Mouse (Mus musculus) stomach, embryonic 14.5 days (tissue): ENCODE results near the gene Vkorc1l1. TPM values are rescaled to one million over a fixed set of nuclear protein-coding genes. Genes with fewer than 3 reads are reported as not detected.
A peak's percentile ranks its signal among the peaks of the same experiment; 100 is the strongest.

ENCODE experiments used
- ATAC-seq: fragments of 200-750 bp; cut with Nextera tagmentation; 2 replicates; pipeline ENCODE4 v1.8.0; 2017; ENCODE audit warnings: low read depth, moderate TSS enrichment; ENCODE audit not compliant: insufficient number of reproducible peaks, insufficient read depth, low FRiP score
- H3K27ac ChIP-seq: fragments of 300-500 bp; sonication (generic); 2 replicates; pipeline ENCODE4 v1.5.1; 2014; ENCODE audit warnings: mild to moderate bottlenecking, low read length, moderate library complexity, mixed read lengths
- H3K27me3 ChIP-seq: fragments of 300-500 bp; sonication (generic); 2 replicates; pipeline ENCODE4 v1.6.1; 2014; ENCODE audit warnings: low read length, control low read depth, mixed read lengths; ENCODE audit not compliant: control insufficient read depth, insufficient read depth
- H3K36me3 ChIP-seq: fragments of 300-500 bp; sonication (generic); 2 replicates; pipeline ENCODE4 v1.6.1; 2014; ENCODE audit warnings: mild to moderate bottlenecking, control low read depth, low read length, moderate library complexity, mixed read lengths; ENCODE audit not compliant: control insufficient read depth, insufficient read depth
- H3K4me1 ChIP-seq: fragments of 300-500 bp; sonication (generic); 2 replicates; pipeline ENCODE4 v1.6.1; 2014; ENCODE audit warnings: low read length, control low read depth, mixed read lengths; ENCODE audit not compliant: control insufficient read depth, insufficient read depth
- H3K4me2 ChIP-seq: fragments of 300-500 bp; sonication (generic); replicated peaks from 2 replicates; pipeline ENCODE4 v1.6.1; 2014; ENCODE audit warnings: low read depth, low read length, control low read depth
- H3K4me3 ChIP-seq: fragments of 300-500 bp; sonication (generic); 2 replicates; pipeline ENCODE4 v1.5.1; 2014; ENCODE audit warnings: low read depth, low read length, control low read depth
- H3K9ac ChIP-seq: fragments of 300-500 bp; sonication (generic); replicated peaks from 2 replicates; pipeline ENCODE4 v1.6.1; 2014; ENCODE audit warnings: low read depth, mild to moderate bottlenecking, control low read depth, low read length, moderate library complexity, mixed read lengths
- H3K9me3 ChIP-seq: fragments of 300-500 bp; sonication (generic); 2 replicates; pipeline ENCODE4 v1.6.1; 2016; ENCODE audit warnings: low read depth, low read length, control low read depth; ENCODE audit not compliant: control insufficient read depth
- WGBS: fragments of 180-500 bp; shearing (Covaris S2); extraction: QIAGEN DNeasy Blood & Tissue Kit; methylation state at CpG from one replicate; pipeline ENCODE4 v1.1.7; 2014; 5-methylcytosine and 5-hydroxymethylcytosine counted together
- polyA plus RNA-seq: library from polyadenylated mRNA; unstranded; fragments of >200 nt; fragmentation: Nextera tagmentation; extraction: Ambion mirVana; gene quantifications from 2 replicates; pipeline ENCODE4 v1.2.1, GENCODE M21; 2014

Gene Vkorc1l1
- polyA plus RNA-seq, 1 experiment from 2014 or later, result 16.2 TPM

- no peaks in the 10 kb centered on the region for H3K27me3 ChIP-seq
- no peaks in the 10 kb centered on the region for H3K9me3 ChIP-seq
- 87% methylated on average over 5 of the region's 5 CpGs for WGBS
- H3K4me3 ChIP-seq, result no peak overlapping the region
- no peak for ATAC-seq
- no peak overlapping the region for H3K27ac ChIP-seq
- no peak overlapping the region for H3K4me2 ChIP-seq
- no peak overlapping the region for H3K9ac ChIP-seq
- H3K4me1 ChIP-seq, result no peaks in the 10 kb centered on the region
- no peaks in the 10 kb centered on the region for H3K36me3 ChIP-seq
Observed at GRCm38 (mm10) chr5:129954473-129955254, 12.9 kb downstream of the Vkorc1l1 start.

GRCm38 (mm10) chr5:129955792-129956191, 14.0 kb downstream of the Vkorc1l1 start:
- H3K9ac ChIP-seq, result no peak overlapping the region
- H3K27ac ChIP-seq, result no peak overlapping the region
- H3K36me3 ChIP-seq, result no peaks in the 10 kb centered on the region
- H3K9me3 ChIP-seq, result no peaks in the 10 kb centered on the region
- 90% methylated on average over 6 of the region's 6 CpGs for WGBS
- H3K4me3 ChIP-seq, result no peak overlapping the region
- H3K4me1 ChIP-seq, result no peaks in the 10 kb centered on the region
- ATAC-seq, result peak; percentile 42; the same call in 1 of the 2 replicates
- no peak overlapping the region for H3K4me2 ChIP-seq
- no peaks in the 10 kb centered on the region for H3K27me3 ChIP-seq

- WGBS, result 74% methylated on average over 4 of the region's 4 CpGs
- Histone ChIP-seq H3K9me3 (no peaks in the 10 kb centered on the region), H3K27me3 (no peaks in the 10 kb centered on the region), H3K36me3 (no peaks in the 10 kb centered on the region), H3K4me3 (no peak overlapping the region), H3K27ac (no peak overlapping the region), H3K4me2 (no peak overlapping the region), H3K9ac (no peak overlapping the region), H3K4me1 (no peaks in the 10 kb centered on the region)
- no peak for ATAC-seq
Observed at GRCm38 (mm10) chr5:129963224-129963623, 21.5 kb downstream of the Vkorc1l1 start.

GRCm38 (mm10) chr5:129966448-129966847, 24.7 kb downstream of the Vkorc1l1 start:
- H3K9me3 ChIP-seq, result no peaks in the 10 kb centered on the region
- H3K36me3 ChIP-seq, result no peaks in the 10 kb centered on the region
- 94% methylated on average over 3 of the region's 3 CpGs for WGBS
- H3K4me3 ChIP-seq, result no peak overlapping the region
- no peak for ATAC-seq
- no peaks in the 10 kb centered on the region for H3K4me1 ChIP-seq
- no peak overlapping the region for H3K9ac ChIP-seq
- H3K27me3 ChIP-seq, result no peaks in the 10 kb centered on the region
- H3K27ac ChIP-seq, result no peak overlapping the region
- no peak overlapping the region for H3K4me2 ChIP-seq

- Histone ChIP-seq H3K36me3 (no peaks in the 10 kb centered on the region), H3K27me3 (no peaks in the 10 kb centered on the region), H3K4me1 (no peaks in the 10 kb centered on the region), H3K4me2 (no peak overlapping the region), H3K9me3 (no peaks in the 10 kb centered on the region), H3K9ac (no peak overlapping the region), H3K4me3 (no peak overlapping the region), H3K27ac (no peak overlapping the region)
- no peak for ATAC-seq
- WGBS, result 79% methylated on average over 7 of the region's 7 CpGs
Observed at GRCm38 (mm10) chr5:129968417-129968816, 26.6 kb downstream of the Vkorc1l1 start.

- no peak for ATAC-seq
- Histone ChIP-seq H3K4me3 (no peak overlapping the region), H3K27ac (no peak overlapping the region), H3K36me3 (no peaks in the 10 kb centered on the region), H3K4me1 (no peaks in the 10 kb centered on the region), H3K9ac (no peak overlapping the region), H3K27me3 (no peaks in the 10 kb centered on the region), H3K9me3 (no peaks in the 10 kb centered on the region), H3K4me2 (no peak overlapping the region)
- WGBS, result 85% methylated on average over 4 of the region's 4 CpGs
Observed at GRCm38 (mm10) chr5:129971491-129971890, 29.7 kb downstream of the Vkorc1l1 start.

- Histone ChIP-seq H3K9ac (no peak overlapping the region), H3K9me3 (no peaks in the 10 kb centered on the region), H3K27ac (no peak overlapping the region), H3K27me3 (no peaks in the 10 kb centered on the region), H3K4me3 (no peak overlapping the region), H3K4me1 (no peaks in the 10 kb centered on the region), H3K36me3 (no peaks in the 10 kb centered on the region), H3K4me2 (no peak overlapping the region)
- WGBS, result 95% methylated on average over 4 of the region's 4 CpGs
- no peak for ATAC-seq
Observed at GRCm38 (mm10) chr5:129974354-129974753, 32.6 kb downstream of the Vkorc1l1 start.

GRCm38 (mm10) chr5:129974866-129975311, 33.1 kb downstream of the Vkorc1l1 start:
- WGBS, result 57% methylated on average over 4 of the region's 4 CpGs
- no peaks in the 10 kb centered on the region for H3K4me1 ChIP-seq
- H3K27ac ChIP-seq, result no peak overlapping the region
- ATAC-seq, result peak; percentile 23; the same call in 1 of the 2 replicates
- no peaks in the 10 kb centered on the region for H3K9me3 ChIP-seq
- no peak overlapping the region for H3K4me2 ChIP-seq
- no peak overlapping the region for H3K4me3 ChIP-seq
- H3K9ac ChIP-seq, result no peak overlapping the region
- no peaks in the 10 kb centered on the region for H3K36me3 ChIP-seq
- H3K27me3 ChIP-seq, result no peaks in the 10 kb centered on the region

- Histone ChIP-seq H3K4me1 (no peaks in the 10 kb centered on the region), H3K36me3 (no peaks in the 10 kb centered on the region), H3K27ac (no peak overlapping the region), H3K4me2 (no peak overlapping the region), H3K9me3 (no peaks in the 10 kb centered on the region), H3K4me3 (no peak overlapping the region), H3K27me3 (no peaks in the 10 kb centered on the region), H3K9ac (no peak overlapping the region)
- WGBS, result 82% methylated on average over 4 of the region's 4 CpGs
- ATAC-seq, result no peak
Observed at GRCm38 (mm10) chr5:129977768-129978167, 36.0 kb downstream of the Vkorc1l1 start.
